9 mouse cellular contexts compared by ENCODE assay signal in the genomic region with DNA sequence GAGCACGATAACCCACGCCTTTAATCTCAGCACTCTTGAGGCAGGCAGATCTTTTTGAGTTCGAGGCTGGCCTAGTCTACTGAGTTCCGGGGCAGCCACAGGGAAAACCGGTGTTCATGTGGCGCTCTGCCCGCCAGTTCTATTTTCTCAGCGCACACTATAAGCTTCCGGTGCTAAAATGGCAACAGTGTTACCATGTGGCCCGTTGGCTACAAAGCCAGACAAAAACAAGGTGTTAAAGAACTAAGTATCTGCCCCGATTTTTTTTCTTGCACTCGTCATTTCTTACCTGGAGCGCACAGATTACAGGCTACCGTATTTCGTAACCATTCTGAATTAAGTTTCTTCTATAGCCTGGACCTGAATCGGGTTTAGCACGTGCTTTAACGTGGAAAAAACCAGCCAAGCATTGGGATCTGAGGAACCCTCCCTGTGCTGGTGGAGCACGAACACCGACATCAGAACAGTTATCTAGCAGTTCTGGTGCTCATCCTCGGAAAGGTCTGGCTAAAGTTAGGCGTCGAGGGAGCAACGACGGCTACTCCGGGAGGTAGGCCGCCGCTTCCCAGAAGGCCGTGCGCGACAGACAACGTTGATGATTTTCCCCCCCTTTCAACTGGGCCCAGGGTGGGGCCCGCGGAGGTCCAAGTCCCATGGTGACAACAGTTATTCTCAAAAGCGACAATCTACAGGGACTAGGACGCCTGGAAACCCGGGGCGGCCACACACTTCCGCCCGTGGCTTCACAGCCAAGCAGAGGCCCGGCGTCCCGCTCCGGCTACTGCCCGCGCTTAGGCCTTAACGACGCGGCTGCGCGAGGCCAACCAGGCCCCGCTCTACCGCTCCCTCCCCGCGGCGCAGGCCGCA. TPM values are rescaled to one million over a fixed set of nuclear protein-coding genes. Genes with fewer than 3 reads are reported as not detected.
DNase-seq lines count a peak whose midpoint lies in the region; ATAC-seq and TF ChIP-seq lines count a peak whose summit lies in the region.
"Had no signal": no experiment of that assay in that cellular context is flagged by ENCODE, and none has a peak within 500 bp of the region (broad histone marks: within the 10 kb centered on the region; RNA-seq: fewer than 3 reads in every experiment).

No protein-coding gene starts in this region.

- peaks cover 31% of the 10 kb centered on the region for H3K4me1 ChIP-seq in forebrain, embryonic 13.5 days
- H3K4me1 ChIP-seq in intestine, postnatal 0 days (replicated peaks; ENCODE audit: control insufficient read depth, insufficient read depth, low read length) = no peaks in the 10 kb centered on the region
- peaks cover 8% of the 10 kb centered on the region; the same call in 1 of the 2 replicates for H3K4me1 ChIP-seq in lung, embryonic 14.5 days (ENCODE audit: insufficient read depth)

- H3K4me2 ChIP-seq in forebrain, embryonic 13.5 days = peak overlapping the region; percentile 84
- peak overlapping the region; percentile 72 for H3K4me2 ChIP-seq in intestine, postnatal 0 days (replicated peaks; ENCODE audit: low read depth)
- H3K4me2 ChIP-seq in lung, embryonic 14.5 days = peak overlapping the region; percentile 89

- H3K4me3 ChIP-seq in forebrain, embryonic 13.5 days = peak overlapping the region; percentile 99
- H3K4me3 ChIP-seq in intestine, postnatal 0 days (ENCODE audit: low read depth, low read length) = peak overlapping the region; percentile 97
- H3K4me3 ChIP-seq in lung, embryonic 14.5 days (ENCODE audit: low read depth, low read length) = peak overlapping the region; percentile 100

- DNase-seq in right cerebral cortex, postnatal 14 days = peak; percentile 44
- no peak for DNase-seq in right cerebral cortex, postnatal 25 days
- DNase-seq in adrenal gland, postnatal 36 days = peak; percentile 62 to 68
- DNase-seq in lung, embryonic 14.5 days = peak; percentile 77
- no peak for DNase-seq in frontal cortex, postnatal 25 days (ENCODE audit: low spot score in 2 of 2)

- no peaks in the 10 kb centered on the region for H3K27me3 ChIP-seq in forebrain, embryonic 13.5 days
- H3K27me3 ChIP-seq in intestine, postnatal 0 days (replicated peaks; ENCODE audit: control insufficient read depth, insufficient read depth, low read length) = no peaks in the 10 kb centered on the region
- no peaks in the 10 kb centered on the region for H3K27me3 ChIP-seq in lung, embryonic 14.5 days (ENCODE audit: insufficient read depth, low read length)

- peak; percentile 71 for ATAC-seq in forebrain, embryonic 13.5 days
- peak; percentile 59 for ATAC-seq in intestine, postnatal 0 days
- ATAC-seq in lung, embryonic 14.5 days (ENCODE audit: insufficient read depth) = peak; percentile 64
- ATAC-seq in neutrophil, adult 5-6 weeks (ENCODE audit: extremely low read depth, insufficient number of reproducible peaks, low FRiP score, poor library complexity, severe bottlenecking) = peak; percentile 3; the same call in 1 of the 2 replicates

- 1% methylated on average over 57 of the region's 57 CpGs for WGBS in forebrain, embryonic 13.5 days
- WGBS in intestine, postnatal 0 days = under 1% methylated on average over 56 of the region's 57 CpGs
- under 1% methylated on average over 57 of the region's 57 CpGs for WGBS in lung, embryonic 14.5 days

- peaks cover 42% of the 10 kb centered on the region for H3K36me3 ChIP-seq in forebrain, embryonic 13.5 days (ENCODE audit: poor library complexity, severe bottlenecking)
- H3K36me3 ChIP-seq in intestine, postnatal 0 days (ENCODE audit: control insufficient read depth, insufficient read depth) = peaks cover 31% of the 10 kb centered on the region
- H3K36me3 ChIP-seq in lung, embryonic 14.5 days (ENCODE audit: insufficient read depth) = peaks cover 42% of the 10 kb centered on the region

- peak overlapping the region; percentile 97 for H3K27ac ChIP-seq in forebrain, embryonic 13.5 days
- peak overlapping the region; percentile 99 for H3K27ac ChIP-seq in intestine, postnatal 0 days (ENCODE audit: low read depth, low read length)
- peak overlapping the region; percentile 97 for H3K27ac ChIP-seq in lung, embryonic 14.5 days (ENCODE audit: low read depth)

- peak overlapping the region; percentile 100 for H3K9ac ChIP-seq in forebrain, embryonic 13.5 days
- H3K9ac ChIP-seq in intestine, postnatal 0 days (ENCODE audit: low read depth, low read length) = peak overlapping the region; percentile 99
- H3K9ac ChIP-seq in lung, embryonic 14.5 days = peak overlapping the region; percentile 100

- H3K9me3 ChIP-seq in forebrain, embryonic 13.5 days (replicated peaks) = no peaks in the 10 kb centered on the region
- no peaks in the 10 kb centered on the region for H3K9me3 ChIP-seq in intestine, postnatal 0 days (ENCODE audit: control insufficient read depth)
- no peaks in the 10 kb centered on the region for H3K9me3 ChIP-seq in lung, embryonic 14.5 days (ENCODE audit: low read depth, low read length)

- TF ChIP-seq CTCF in intestine, postnatal 0 days (IDR thresholded peaks at IDR 0.05; ENCODE audit: low read depth) = no peak
- no peak for TF ChIP-seq CTCF in lung, embryonic 14.5 days (IDR thresholded peaks at IDR 0.05; ENCODE audit: low read depth)

RNA-seq across cellular contexts. Expression of gene Tardbp, which starts 0.8 kb away (rescaled TPM):
- total RNA-seq in adrenal gland, postnatal 36 days (2021) = 100 to 1,000 TPM; 233 to 286 TPM
- polyA plus RNA-seq in forebrain, embryonic 13.5 days (2015; fragmentation: Nextera tagmentation; extraction: Ambion mirVana) = 364 and 366 TPM in 2 replicates
- 113 and 124 TPM in 2 replicates for polyA plus RNA-seq in intestine, postnatal 0 days (2015; fragmentation: Nextera tagmentation; extraction: Ambion mirVana)
- 172 and 186 TPM in 2 replicates for polyA plus RNA-seq in lung, embryonic 14.5 days (2014; fragmentation: Nextera tagmentation; extraction: Ambion mirVana)
- 303 and 322 TPM in 2 replicates for total RNA-seq in neutrophil, adult 5-6 weeks (2017)

RNA-seq across cellular contexts. Expression of gene Gm572, which starts 17.1 kb away (rescaled TPM):
- total RNA-seq in adrenal gland, postnatal 36 days (2021) = not detected
- polyA plus RNA-seq in forebrain, embryonic 13.5 days (2015; fragmentation: Nextera tagmentation; extraction: Ambion mirVana) = not detected in 2 replicates
- not detected in 2 replicates for polyA plus RNA-seq in intestine, postnatal 0 days (2015; fragmentation: Nextera tagmentation; extraction: Ambion mirVana)
- polyA plus RNA-seq in lung, embryonic 14.5 days (2014; fragmentation: Nextera tagmentation; extraction: Ambion mirVana) = not detected in 2 replicates
- 0.35 TPM in 1 of 2 replicates, not detected in the other for total RNA-seq in neutrophil, adult 5-6 weeks (2017)
- total RNA-seq: layer of hippocampus, adult 18-20 months had no signal

RNA-seq across cellular contexts. Expression of gene Masp2, which starts 23.6 kb away (rescaled TPM):
- total RNA-seq in adrenal gland, postnatal 36 days (2021) = 1 to 10 TPM; 1.1 to 1.6 TPM
- 0.34 and 0.63 TPM in 2 replicates for polyA plus RNA-seq in forebrain, embryonic 13.5 days (2015; fragmentation: Nextera tagmentation; extraction: Ambion mirVana)
- not detected in 2 replicates for polyA plus RNA-seq in intestine, postnatal 0 days (2015; fragmentation: Nextera tagmentation; extraction: Ambion mirVana)
- polyA plus RNA-seq in lung, embryonic 14.5 days (2014; fragmentation: Nextera tagmentation; extraction: Ambion mirVana) = 0.27 and 0.39 TPM in 2 replicates
- 0.37 and 0.70 TPM in 2 replicates for total RNA-seq in neutrophil, adult 5-6 weeks (2017)

RNA-seq across cellular contexts. Expression of gene Srm, which starts 34.7 kb away (rescaled TPM):
- 10 to 100 TPM; 84.8 to 94.4 TPM for total RNA-seq in adrenal gland, postnatal 36 days (2021)
- polyA plus RNA-seq in forebrain, embryonic 13.5 days (2015; fragmentation: Nextera tagmentation; extraction: Ambion mirVana) = 150 and 162 TPM in 2 replicates
- 49.3 and 50.5 TPM in 2 replicates for polyA plus RNA-seq in intestine, postnatal 0 days (2015; fragmentation: Nextera tagmentation; extraction: Ambion mirVana)
- 244 and 279 TPM in 2 replicates for polyA plus RNA-seq in lung, embryonic 14.5 days (2014; fragmentation: Nextera tagmentation; extraction: Ambion mirVana)
- 5.0 and 6.0 TPM in 2 replicates for total RNA-seq in neutrophil, adult 5-6 weeks (2017)

Comparison
In these comparisons a context has a peak if more than half of its experiments do, and no peak if none do; other contexts are left out.
1. DNase-seq: peak in right cerebral cortex, postnatal 14 days (single experiment), adrenal gland, postnatal 36 days (2 of 2) and lung, embryonic 14.5 days (single experiment); none in right cerebral cortex, postnatal 25 days (single experiment) and frontal cortex, postnatal 25 days (0 of 2).
2. ATAC-seq: peak in every context shown above with its lines; median percentile 71 in forebrain, embryonic 13.5 days; 64 in lung, embryonic 14.5 days; 59 in intestine, postnatal 0 days; 3 in neutrophil, adult 5-6 weeks.
3. Peak in every context shown above with its lines, with median percentiles within 50 percentile points of each other: H3K27ac ChIP-seq, H3K4me2 ChIP-seq, H3K4me3 ChIP-seq and H3K9ac ChIP-seq.